Mouse (Mus musculus) brain, adult 2 months (tissue): ENCODE measurements around the gene Rgs6.
A peak's percentile ranks its signal among the peaks of the same experiment; 100 is the strongest.

Source experiments
- DNase-seq: peaks from one replicate; pipeline ENCODE4 v3.0.0; 2011; ENCODE audit warnings: low read depth, low spot score

The Rgs6 gene

DNA sequence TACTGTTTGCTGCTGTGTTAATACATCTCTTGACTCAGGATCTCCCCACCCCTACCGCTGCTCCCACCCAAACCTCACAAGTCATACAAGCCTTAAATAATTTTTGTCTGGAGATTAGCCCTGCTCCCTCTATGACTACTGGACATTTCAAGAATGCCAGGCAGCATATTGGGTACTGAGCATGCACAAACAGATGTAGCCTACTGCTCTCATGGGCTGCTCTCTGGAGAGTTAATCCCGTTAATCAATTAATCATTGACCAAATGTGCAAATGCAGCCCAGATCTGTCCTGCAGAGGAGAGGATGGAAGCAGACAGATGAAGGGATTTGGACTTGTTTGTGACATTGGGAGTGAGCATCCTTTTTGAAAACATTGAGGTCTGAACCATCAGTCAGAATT, at the start of gene Rgs6:
Rgs6 (plus strand) TSS at position 276 of the 400 bp plus-strand sequence.
- DNase-seq: no peak

DNA sequence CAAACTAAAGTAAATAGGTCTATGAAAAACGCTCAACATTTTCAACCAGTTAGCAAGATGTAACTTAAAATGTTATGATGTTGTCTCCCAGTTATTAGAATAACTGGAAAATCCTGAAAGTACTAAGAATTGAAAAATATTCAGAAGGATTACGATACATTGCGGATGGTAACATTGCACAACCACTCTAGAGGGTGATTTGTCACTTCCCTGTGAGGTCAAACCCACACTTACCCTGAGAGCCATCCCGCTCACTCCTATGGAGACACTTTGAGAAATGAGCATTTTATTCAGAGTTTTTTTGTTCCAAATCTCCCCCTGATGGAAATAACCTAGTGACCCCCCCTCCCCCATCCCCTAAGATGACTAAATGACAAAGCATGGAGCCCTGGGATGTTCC, 41.0 kb upstream of the Rgs6 start:
- DNase-seq: no peak

DNA sequence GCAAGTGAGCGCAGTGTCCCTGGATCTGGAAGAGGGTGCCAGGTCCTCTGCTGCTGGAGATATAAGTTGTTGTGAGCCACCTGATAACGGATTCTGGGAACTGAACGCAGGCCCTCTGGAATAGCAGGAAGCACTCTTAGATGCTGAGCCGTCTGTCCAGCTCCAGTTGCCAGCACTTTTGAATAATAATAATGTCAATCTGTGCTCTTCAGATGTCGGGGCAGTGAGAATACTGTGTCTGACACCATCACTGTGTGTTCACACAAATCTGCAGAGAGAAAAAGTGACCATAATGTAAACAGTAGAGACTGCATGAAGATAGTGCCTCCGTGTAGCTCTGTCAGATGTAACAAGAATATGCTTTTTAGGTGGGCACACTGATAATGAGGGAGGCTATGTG, 38.9 kb upstream of the Rgs6 start:
- no peak for DNase-seq

DNA sequence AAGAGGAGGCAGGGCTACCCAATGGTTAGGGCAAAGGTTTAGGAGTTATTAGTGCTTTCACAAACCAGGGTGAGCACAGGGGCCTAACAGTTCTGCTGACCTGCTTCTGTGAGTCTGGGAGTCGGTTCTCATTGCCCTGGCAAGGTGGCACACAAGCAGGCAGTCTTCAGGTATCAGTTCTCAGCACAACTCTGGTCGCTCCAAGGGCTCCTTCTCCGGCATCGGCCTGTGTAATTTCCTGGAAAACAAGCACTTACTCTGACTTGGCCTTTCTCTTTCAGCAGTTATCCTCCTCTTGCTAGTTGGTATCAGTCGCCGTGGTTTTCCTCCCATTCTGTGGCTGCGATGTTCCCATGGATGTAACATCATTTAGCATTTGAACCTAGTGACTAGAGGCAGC, 38.0 kb upstream of the Rgs6 start:
- no peak for DNase-seq

DNA sequence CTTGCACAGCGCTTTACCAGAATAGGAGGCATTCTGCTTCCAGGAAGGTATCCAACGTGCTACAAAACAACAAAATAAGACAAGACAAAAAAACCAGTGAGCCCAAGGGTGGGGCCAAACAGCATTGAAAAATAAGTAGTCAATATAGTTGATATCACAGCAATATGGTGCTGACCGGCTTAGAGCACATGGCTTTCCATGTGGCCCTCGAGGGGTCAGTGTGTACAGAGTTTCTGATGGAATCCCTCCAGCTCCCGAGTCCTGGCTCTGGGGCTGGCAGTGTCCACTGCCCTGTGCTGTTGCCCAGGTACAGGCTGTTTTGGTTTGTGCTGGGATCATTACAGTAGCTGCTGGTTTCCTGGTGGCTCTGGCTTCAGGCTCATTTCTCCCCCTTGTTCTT, 35.7 kb upstream of the Rgs6 start:
- DNase-seq: no peak

DNA sequence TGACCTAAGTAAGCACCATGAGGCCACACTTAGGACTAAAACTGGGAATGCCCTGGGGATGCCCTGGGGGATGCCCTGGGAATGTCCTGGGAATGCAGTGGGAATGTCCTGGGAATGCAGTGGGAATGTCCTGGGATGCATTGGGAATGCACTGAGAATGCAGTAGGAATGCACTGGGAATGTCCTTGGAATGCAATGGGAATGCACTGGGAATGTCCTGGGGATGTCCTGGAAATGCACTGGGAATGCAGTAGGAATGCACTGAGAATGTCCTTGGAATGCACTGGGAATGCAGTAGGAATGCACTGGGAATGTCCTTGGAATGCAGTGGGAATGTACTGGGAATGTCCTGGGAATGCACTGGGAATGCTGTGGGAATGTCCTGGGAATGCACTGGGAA, 25.2 kb upstream of the Rgs6 start:
- DNase-seq: no peak

DNA sequence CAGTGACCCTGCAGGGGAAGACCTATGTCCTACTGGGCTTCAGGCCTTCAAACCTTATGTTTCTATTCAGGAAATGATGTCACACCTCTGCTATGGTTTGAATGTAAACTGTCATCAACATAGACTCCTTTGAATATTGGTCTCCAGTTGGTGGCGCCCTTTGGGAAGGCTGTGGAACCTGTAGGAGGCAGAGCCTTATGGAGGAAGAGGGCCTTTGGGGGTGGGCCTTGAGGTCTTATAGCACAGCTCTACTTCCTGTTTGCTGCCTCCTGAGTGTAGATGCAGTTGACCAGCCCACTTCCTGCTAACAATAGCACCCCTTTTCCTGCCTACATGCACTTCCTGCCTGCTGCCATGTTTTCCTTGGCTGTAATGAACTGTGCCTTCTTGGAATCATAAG, 19.7 kb upstream of the Rgs6 start:
- DNase-seq: no peak

DNA sequence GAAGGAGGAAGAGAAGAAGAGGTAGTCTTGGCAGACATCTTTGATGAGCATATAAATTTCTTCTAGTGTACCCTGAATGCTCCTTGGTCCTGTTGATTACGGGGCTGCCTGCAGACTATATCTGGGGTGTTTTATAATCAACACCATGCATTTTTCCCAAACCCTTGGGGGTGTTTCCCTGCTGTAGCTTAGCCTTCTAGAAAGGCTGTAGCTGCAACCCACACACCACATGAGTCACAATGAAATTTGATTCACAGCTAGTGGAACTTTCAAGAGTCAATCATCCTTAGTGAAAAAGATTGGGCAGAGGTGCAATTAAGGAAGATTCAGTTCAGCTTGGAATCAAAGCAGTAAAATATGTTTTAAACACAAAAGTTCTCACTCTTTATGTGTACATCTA, 15.4 kb upstream of the Rgs6 start:
- DNase-seq: peak; percentile 85

DNA sequence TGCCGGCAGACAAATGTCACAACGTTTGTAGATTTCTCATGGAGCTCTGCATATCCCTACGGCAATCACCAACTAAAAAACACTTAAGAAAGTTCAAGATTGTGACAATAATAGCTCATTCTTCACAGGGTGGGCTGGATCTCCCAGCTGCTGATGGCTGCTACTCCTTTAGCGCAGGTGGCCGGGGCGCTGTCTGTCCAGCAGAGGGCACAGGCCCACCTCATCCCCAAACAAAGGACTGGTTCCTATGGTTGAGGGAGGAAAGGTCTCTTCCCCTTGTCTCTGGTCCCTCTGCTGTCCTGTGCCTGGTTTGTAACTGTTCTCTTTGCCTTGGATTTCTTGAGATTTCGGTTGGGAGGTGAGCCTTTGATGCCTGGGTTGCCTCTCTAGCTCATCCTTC, 1.5 kb upstream of the Rgs6 start:
- no peak for DNase-seq

DNA sequence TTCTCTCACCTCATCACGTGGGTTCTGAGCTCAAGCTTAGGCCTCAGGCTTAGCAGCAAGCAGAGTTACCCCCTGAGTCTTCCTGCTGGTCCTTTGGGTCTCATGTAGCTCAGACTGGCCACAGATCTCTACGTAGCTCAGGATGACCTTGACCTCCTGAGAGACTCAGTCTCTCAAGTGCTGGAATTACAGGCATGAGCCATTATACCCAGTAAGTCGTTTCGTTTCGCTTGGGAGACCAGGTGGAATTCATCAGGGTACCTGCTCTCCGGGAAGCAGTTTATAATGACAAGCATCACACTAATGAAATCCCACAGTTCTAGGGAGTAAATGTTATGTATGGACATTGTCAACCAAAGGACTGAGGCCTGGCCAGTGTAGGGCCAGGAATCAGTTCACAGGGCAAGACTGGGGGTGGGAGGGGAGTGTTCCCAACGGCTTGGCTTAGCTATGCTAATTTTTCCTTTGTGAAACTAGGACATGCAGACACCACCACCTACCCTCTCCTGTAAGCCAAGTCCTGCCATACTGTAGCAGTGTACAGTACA, 670 bp upstream of the Rgs6 start:
- DNase-seq: no peak

DNA sequence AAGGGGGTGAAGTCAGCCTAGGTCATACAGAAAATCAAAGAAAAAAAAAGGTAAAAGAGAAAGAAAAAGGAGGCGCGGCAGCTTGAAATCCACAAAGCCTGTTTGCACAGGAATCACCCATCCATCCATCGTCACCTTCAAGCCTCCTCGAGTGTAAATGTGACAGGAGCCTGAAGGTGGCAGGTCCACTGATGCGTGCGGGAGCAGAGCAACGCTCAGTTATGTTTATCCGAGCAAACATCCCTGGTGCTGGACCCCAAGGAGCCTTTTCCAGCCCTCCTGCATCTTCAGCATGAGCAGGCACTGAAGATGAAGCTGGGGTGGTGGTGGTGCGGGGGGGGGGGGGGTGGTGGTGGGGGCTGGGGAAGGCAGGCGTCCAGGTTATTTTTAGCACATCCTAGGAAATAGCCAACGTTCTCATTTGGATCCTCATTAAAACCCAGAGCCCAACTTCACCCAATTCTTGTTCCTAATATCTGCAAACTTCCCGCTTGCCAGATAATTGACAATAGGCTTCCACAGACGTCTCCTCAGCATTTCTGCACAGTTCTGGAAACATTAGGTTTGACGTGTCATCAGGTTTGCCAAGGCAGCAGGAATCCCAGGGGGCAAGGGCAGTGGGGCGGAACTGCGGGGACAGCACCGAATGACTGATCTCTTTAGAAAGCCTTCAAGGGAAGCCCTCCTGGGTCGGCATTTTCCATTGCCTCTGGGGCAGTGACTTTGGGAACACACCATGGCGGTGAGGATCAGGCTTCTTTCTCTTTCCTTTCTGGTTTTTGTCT, 946 bp downstream of the Rgs6 start:
- DNase-seq: no peak

DNA sequence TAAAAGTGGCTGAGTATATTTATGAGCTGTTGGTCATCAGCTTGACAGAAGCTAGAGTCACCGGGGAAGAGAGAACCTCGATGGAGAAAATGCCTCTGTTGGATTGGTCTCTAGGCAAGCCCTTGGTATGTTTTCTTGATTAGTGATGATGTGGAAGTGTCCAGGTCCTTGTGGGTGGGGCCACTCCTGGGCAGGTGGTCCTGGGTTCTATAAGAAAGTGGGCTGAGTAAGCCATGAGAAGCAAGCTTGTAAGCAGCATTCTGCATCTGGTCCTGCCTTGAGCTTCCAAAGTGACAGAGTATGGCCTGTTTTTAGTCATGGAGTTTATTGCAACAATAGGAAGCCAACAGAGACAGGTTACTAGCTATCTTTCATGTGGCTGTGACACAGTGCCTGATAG, 10.9 kb downstream of the Rgs6 start:
- DNase-seq: no peak

DNA sequence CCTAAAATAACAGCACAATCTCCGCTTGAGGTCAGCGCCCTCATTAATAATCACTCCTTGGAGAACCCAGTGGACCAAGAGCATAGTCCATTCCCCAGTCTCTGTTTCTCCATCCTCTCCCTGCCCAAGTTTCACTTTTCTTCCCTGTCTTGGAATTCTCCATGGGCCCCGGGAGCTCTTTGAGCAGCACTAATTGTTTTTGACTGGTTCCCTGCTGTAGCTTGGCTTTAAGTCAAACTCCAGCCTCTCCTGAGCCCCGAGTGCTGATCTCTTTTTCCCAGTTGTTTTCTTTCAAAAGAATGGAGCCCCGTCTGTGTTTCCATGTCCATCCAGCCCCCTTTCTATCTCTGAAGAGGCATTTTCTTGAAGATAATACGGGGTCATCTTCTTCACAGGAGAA, 12.3 kb downstream of the Rgs6 start:
- no peak for DNase-seq

DNA sequence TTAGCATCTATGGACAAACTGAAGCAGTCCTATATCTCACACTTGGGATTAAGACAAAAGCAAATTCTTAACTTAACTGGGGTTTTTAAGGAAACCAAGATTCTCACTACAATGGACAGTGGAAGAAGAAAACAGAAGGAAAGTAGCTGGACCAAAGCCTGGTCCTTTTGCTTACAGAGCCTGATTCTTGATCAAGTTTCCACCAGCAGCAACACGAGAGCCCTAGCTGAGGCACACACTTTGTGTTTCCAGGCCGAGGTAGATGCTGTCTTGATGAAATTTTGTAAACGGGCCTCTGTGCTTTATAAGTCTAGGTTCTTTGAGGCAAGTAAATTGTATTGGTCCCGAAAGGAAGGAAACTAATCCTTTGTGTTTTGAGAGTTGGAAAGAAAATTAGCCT, 14.7 kb downstream of the Rgs6 start:
- DNase-seq: no peak

DNA sequence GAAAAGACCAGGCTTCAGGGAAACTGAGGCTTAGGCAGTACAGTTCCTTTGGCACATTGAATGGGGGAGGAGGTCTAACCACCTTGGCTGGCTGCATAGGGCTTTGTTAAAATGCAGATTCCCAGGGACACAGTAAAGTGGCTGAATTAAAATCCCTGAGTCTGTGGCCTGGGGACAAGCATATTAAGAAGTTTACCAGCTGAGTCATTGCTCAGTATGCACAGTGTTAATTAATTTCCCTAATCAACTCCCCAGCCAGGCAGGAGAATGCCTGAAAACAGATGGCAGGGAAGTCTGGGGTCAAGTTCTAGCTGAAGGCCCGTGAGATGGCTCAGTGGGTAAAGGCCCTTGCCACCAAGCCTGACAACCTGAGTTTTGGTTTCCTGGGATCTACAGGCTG, 15.2 kb downstream of the Rgs6 start:
- DNase-seq: no peak

DNA sequence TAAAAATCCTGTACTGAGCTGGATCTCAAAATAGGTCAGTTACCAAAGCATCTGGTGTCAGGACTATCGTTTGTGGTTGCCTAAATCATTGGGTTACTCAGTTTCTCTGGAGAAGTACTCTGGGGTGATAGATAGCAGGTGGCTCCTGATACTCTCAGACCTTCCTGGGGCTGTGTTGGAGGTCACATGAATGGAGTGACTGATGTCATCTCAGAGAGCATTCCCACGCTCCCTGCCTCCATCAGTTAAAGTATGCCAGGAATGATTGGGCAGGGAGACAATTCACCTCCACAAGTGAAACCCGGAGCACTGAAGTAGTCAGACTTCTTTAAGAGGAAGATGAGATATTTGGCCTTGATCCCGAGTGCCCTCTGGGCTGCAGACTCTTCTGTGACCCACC, 15.9 kb downstream of the Rgs6 start:
- no peak for DNase-seq

DNA sequence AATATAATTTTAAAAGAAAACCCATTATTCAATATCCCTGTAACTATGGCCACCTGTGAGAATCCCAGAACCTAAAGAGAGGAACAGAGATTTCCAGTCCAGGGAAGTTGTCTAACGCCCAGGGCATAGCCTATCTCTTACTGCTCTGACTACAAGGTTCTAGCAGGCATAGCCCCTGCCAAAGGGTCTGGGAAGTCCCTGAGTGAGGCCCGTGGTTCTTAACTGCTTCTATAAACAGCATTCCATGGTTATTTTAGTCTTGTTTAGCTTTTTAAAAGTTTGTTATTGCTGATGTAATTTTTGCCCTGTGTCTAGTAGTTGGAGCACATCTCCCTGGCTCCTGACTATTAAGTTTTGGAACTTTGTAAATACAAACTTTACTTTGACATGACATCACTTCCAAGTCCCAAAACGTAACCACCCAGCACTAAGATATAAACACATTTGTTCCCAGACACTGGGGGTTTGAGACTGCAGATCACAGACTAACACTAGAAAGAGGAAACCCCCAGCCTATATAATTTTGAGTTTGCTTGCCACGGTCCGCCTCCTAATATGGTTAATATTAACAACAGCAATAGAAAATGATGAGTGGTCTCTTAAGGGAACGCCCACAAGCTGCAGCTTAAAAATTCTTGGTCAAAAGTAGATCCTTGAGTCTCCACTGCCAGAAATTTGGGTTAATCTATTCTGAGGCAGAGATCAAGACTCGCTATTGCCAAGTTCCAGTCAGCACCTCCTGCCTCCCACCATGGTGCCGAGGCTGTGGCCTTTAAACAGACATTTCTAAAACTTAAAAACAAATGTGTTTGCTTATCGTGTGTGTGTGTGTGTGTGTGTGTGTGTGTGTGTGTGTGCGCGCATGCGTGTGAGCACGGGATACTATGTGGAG, 24.9 kb downstream of the Rgs6 start:
- DNase-seq: no peak

DNA sequence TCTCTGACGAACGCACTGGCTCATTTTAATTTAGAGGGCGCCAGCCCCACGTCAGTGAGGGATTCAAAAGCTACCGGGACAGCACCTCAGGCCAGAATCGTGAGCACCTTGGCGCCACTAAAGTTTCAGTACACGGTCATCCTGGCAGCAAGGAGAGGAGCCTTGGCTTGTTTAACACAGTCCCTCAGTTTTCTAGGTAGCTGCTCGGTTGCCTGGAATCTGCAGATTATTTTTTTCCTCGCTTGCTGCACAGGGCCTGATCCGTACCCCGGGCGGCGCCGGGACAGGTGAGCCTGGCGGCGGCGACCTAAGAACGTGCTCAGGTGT, 28.4 kb downstream of the Rgs6 start:
- DNase-seq: peak; percentile 15

DNA sequence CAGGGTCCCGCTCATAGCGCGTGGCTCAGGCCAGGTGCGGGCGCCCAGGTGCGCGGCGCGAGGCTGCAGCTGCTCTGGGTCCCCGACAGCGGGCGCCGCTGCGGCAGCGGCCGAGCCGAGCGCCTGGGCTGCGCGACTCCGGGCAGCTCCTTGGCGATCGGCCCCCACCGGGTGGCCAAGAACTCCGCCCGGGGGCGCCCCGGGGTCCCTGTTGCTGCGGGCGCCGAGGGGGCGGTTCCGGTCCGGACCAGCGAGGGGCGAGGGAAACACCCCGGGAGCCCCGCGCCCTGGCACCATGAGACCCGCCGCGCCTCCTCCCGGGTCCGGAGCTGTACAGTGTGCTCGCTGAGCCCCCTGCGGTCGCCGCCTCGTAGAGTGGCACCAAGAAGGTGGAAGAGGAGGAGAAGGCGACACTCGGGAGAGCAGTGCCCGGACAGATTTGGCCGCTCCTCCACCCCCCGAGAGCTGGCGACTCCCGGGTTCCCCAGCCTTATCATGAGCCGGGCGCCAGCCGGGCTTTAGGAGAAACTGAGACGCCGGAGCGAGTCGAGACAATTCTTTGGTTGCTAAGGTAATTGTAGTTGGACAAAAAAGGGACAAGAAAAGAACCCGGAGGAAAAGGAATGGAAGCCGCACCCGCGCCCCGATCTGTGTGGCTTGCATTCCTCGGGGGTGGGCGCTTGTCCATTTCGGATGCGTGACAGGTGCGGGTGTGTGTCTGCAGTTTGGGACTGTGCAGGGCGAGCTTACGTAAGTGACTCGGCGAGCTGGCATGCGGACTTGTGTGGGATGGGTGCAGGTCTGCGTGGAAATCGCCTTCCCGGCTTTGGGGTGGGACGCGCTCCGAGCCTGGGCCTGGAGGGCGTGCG, 29.0 kb downstream of the Rgs6 start:
- DNase-seq: peak; percentile 68

DNA sequence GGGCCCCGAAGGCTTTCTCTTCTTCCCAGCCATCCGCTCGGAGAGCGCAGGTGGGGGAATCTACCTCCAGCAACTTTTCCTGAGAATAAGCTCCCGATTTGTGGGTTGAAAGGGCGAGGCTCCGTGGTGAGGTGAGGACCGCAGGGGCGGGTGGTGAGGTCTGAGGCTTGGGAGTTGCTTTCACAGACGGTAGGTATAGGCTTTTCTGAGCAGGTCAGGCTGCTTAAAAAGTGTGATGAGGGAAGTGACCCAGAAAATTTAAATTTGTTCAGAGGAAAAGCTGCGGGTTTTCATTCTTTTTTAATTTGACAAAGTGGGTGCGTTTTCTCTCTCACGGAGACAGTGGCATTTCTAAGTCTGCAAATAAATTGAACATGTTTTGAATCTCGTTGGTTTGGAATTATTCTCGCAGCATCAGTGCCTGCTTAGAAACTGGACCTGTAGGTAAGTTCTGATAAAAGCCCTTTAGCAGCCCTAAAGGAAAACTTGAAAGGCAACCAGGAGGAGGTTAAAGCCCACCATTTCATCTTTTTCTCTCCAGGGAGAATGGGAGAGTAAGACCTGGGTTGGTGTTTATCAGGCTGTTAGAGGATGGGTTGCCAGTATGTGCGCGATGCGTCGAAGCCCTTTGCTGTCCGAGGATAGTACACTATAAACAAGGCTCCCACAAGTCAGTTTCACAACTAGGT, 29.7 kb downstream of the Rgs6 start:
- DNase-seq: no peak

DNA sequence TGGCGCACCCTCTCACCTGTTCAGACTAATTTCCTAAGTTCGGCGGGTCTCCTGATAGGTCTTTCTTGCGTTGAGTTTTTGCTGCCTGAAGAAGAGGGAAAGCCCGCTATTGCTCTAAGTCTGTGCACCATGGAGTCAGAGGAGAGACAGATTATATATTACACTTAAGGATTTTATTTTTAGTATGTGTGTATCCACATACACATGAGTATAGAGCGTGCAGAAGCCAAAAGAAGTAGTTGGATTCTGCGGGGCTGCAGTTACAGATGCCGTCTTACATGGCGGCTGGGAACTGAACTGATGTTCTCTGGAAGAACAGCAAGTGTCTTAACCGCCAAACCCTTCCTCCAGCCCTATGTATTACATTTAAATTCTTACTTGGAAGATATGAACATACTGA, 52.3 kb downstream of the Rgs6 start:
- DNase-seq: no peak
